Mouse (Mus musculus): Measurements from ENCODE around the gene Blcap. TPM values are rescaled to one million over a fixed set of nuclear protein-coding genes. Genes with fewer than 3 reads are reported as not detected.
A peak's percentile ranks its signal among the peaks of the same experiment; 100 is the strongest.
"Not testable (repeated sequence)": the region's sequence is repeated elsewhere in the genome, so short reads cannot be mapped to it uniquely, and the experiment has no call there.

The Blcap gene
- polyA plus RNA-seq, 1 experiment from 2014 or later, result 36.5 TPM

DNA sequence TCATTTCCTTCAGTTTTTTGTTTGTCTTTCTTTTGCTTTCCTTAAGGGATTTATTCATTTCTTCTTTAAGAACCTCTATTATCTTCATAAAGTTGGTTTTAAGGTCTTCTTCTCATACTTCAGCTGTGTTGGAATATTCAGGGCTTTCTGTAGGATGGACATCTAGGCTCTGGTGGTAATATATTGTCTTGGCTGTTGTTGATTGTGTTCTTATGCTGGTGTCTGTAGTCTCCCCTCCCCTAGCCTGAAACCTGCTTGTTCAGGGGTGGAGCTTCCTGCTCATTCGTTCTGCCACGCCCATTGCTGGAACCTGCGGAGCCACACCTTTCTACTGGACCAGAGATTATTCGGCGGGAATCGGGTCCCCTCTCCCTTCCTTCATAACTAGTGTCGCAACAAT lies 14.3 kb upstream of the Blcap start:
- H3K4me3 ChIP-seq (ENCODE audit: low read depth, low read length); H3K27ac ChIP-seq (ENCODE audit: low read depth, low read length); ATAC-seq (replicated peaks; ENCODE audit: insufficient number of reproducible peaks, low FRiP score, low TSS enrichment); H3K27me3 ChIP-seq (ENCODE audit: control insufficient read depth, insufficient read depth, low read length); H3K9ac ChIP-seq (ENCODE audit: low read depth, low read length); H3K4me1 ChIP-seq (ENCODE audit: control insufficient read depth, insufficient read depth, low read length); H3K9me3 ChIP-seq (replicated peaks; ENCODE audit: control insufficient read depth, low read length); H3K36me3 ChIP-seq (ENCODE audit: control insufficient read depth, insufficient read depth, low read length); H3K4me2 ChIP-seq: not testable (repeated sequence)
- WGBS (ENCODE audit: insufficient replicate concordance), result 24% methylated on average over 7 of the region's 7 CpGs

DNA sequence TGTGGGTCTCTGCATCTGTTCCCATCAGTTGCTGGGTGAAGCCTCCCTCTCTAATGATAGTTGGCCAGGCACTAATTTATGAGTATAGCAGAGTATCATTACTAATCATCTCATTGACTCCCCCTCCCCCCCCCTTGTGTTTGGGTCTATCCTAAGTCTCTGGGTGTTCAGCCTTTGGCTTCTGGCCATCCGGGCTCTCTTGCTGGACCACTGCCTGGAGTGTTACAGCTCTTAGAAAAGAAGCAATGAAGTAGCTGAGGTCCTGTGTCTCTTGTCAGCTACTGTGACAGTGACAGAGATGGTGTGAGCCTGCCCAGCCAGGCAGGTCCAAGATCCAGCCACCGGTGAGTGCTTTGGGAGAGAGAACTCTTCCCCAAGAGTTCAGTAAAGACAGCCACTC lies 1.7 kb upstream of the Blcap start:
- no peaks in the 10 kb centered on the region for H3K36me3 ChIP-seq (ENCODE audit: control insufficient read depth, insufficient read depth, low read length)
- H3K9ac ChIP-seq (ENCODE audit: low read depth, low read length), result no peak overlapping the region
- 58% methylated on average over 2 of the region's 2 CpGs for WGBS (ENCODE audit: insufficient replicate concordance)
- no peaks in the 10 kb centered on the region for H3K9me3 ChIP-seq (replicated peaks; ENCODE audit: control insufficient read depth, low read length)
- no peak overlapping the region for H3K27ac ChIP-seq (ENCODE audit: low read depth, low read length)
- H3K4me3 ChIP-seq (ENCODE audit: low read depth, low read length), result no peak overlapping the region
- no peak overlapping the region for H3K4me2 ChIP-seq
- no peaks in the 10 kb centered on the region for H3K4me1 ChIP-seq (ENCODE audit: control insufficient read depth, insufficient read depth, low read length)
- ATAC-seq (replicated peaks; ENCODE audit: insufficient number of reproducible peaks, low FRiP score, low TSS enrichment), result no peak
- H3K27me3 ChIP-seq (ENCODE audit: control insufficient read depth, insufficient read depth, low read length), result no peaks in the 10 kb centered on the region

DNA sequence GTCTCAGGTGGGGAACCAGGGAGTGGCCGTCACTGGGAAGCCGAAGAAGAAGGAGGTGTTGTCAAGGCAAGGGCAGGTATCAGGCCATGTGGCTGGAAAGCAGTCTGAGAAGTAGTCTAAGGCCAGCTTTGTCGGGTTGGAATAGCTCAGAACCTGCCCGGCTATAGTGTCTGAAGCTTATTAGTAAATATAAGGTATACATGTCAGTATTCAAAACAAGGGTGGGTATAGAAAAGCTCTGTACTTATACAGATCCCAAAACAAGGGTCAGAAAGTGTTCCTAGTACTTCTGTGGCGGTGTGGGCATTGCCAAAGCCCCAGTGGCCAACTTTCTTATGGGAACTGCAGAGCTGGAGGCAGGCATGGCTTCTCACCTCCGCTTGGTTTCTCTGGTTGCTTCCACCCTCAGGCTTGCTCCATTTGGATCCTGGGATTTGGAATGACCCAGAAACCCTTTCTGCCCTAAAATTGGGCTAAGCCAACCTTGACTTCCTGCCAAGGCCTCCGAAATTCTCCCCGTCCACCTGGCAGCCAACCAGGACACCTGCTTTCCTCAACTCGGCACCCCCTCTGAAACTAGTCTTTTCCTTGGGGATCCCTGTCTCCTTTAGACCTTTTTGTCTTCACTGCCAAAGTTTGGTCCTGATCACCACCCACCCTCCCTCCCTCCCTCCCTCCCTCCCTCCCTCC lies 1.1 kb downstream of the Blcap start:
- 70% methylated on average over 9 of the region's 9 CpGs for WGBS (ENCODE audit: insufficient replicate concordance)
- no peak overlapping the region for H3K27ac ChIP-seq (ENCODE audit: low read depth, low read length)

DNA sequence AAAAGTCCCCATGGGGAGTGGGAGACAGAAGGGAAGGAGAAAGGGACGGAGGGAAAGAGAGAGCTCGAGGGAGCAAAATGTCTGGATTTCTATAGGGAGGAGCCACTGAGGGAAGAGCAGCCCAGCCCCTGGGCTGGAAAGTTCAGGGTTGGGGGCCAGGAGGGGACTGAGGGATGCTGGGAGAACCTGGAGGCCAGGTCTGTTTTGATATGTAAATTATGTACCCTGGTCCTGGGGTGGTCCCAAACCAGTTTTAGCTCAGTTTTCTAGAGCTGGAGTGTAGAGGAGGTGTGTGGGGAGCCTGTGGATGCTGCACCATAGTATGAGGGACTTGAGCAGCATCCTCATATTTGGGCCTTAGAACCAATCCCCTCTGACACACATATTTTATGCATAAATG lies 2.2 kb downstream of the Blcap start:
- no peak overlapping the region for H3K4me3 ChIP-seq (ENCODE audit: low read depth, low read length)
- no peak overlapping the region for H3K9ac ChIP-seq (ENCODE audit: low read depth, low read length)
- no peaks in the 10 kb centered on the region for H3K9me3 ChIP-seq (replicated peaks; ENCODE audit: control insufficient read depth, low read length)
- no peak overlapping the region for H3K27ac ChIP-seq (ENCODE audit: low read depth, low read length)
- H3K4me1 ChIP-seq (ENCODE audit: control insufficient read depth, insufficient read depth, low read length), result peaks cover 10% of the 10 kb centered on the region; the same call in 1 of the 2 replicates
- no peak for ATAC-seq (replicated peaks; ENCODE audit: insufficient number of reproducible peaks, low FRiP score, low TSS enrichment)
- 20% methylated on average over 2 of the region's 2 CpGs for WGBS (ENCODE audit: insufficient replicate concordance)
- no peaks in the 10 kb centered on the region for H3K36me3 ChIP-seq (ENCODE audit: control insufficient read depth, insufficient read depth, low read length)
- no peak overlapping the region for H3K4me2 ChIP-seq
- no peaks in the 10 kb centered on the region for H3K27me3 ChIP-seq (ENCODE audit: control insufficient read depth, insufficient read depth, low read length)

More for the DNA sequence above, 1.1 kb downstream of the Blcap start:
- Histone ChIP-seq H3K27me3 (ENCODE audit: control insufficient read depth, insufficient read depth, low read length) (no peaks in the 10 kb centered on the region), H3K4me3 (ENCODE audit: low read depth, low read length) (no peak overlapping the region), H3K9me3 (replicated peaks; ENCODE audit: control insufficient read depth, low read length) (no peaks in the 10 kb centered on the region), H3K4me1 (ENCODE audit: control insufficient read depth, insufficient read depth, low read length) (peaks cover 6% of the 10 kb centered on the region; the same call in 1 of the 2 replicates), H3K36me3 (ENCODE audit: control insufficient read depth, insufficient read depth, low read length) (no peaks in the 10 kb centered on the region), H3K4me2 (no peak overlapping the region), H3K9ac (ENCODE audit: low read depth, low read length) (no peak overlapping the region)
- no peak for ATAC-seq (replicated peaks; ENCODE audit: insufficient number of reproducible peaks, low FRiP score, low TSS enrichment)

DNA sequence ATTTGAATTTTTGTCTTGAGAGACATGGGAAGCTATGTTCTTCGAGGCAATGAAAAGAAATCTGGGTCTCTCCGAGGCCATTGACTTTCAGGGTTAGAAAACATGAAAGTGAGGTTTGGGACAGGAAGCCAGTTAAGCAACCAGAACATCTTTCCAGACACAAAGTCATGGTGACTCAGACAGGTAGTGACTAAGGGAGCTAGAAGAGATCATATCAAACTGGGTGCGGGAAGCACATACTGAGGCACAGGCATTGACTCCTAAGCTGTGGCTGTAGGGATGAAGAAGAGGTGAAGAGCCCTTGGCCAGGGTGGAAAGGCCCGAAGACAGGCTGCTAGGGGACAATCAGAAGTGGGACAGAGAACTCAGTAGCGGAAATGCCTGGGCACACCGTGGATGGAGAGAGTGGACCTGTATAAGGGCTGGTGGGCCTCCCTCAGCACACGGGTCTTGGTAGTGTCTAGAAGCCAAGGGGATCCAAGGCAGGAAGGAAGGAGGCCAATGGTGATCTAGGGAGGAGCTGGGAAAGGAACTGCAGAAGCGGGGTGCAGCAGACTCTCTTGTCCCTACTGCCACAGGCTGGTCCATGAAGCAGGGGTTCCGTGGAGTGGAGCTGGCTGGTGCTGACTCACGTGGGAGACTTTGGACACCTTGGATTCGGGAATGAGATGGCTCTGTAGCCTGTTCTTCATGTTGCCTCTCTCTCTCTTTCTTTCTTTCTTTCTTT lies 3.7 kb downstream of the Blcap start:
- ATAC-seq (replicated peaks; ENCODE audit: insufficient number of reproducible peaks, low FRiP score, low TSS enrichment), result no peak
- peaks cover 1% of the 10 kb centered on the region; the same call in 1 of the 2 replicates for H3K36me3 ChIP-seq (ENCODE audit: control insufficient read depth, insufficient read depth, low read length)
- H3K4me3 ChIP-seq (ENCODE audit: low read depth, low read length), result no peak overlapping the region; the same call in 1 of the 2 replicates
- H3K9ac ChIP-seq (ENCODE audit: low read depth, low read length), result no peak overlapping the region; the same call in 1 of the 2 replicates
- no peak overlapping the region for H3K27ac ChIP-seq (ENCODE audit: low read depth, low read length)
- peak overlapping the region; percentile 76 for H3K4me2 ChIP-seq
- no peaks in the 10 kb centered on the region for H3K9me3 ChIP-seq (replicated peaks; ENCODE audit: control insufficient read depth, low read length)
- no peaks in the 10 kb centered on the region for H3K27me3 ChIP-seq (ENCODE audit: control insufficient read depth, insufficient read depth, low read length)
- WGBS (ENCODE audit: insufficient replicate concordance), result 81% methylated on average over 11 of the region's 11 CpGs
- peaks cover 10% of the 10 kb centered on the region; the same call in 1 of the 2 replicates for H3K4me1 ChIP-seq (ENCODE audit: control insufficient read depth, insufficient read depth, low read length)

DNA sequence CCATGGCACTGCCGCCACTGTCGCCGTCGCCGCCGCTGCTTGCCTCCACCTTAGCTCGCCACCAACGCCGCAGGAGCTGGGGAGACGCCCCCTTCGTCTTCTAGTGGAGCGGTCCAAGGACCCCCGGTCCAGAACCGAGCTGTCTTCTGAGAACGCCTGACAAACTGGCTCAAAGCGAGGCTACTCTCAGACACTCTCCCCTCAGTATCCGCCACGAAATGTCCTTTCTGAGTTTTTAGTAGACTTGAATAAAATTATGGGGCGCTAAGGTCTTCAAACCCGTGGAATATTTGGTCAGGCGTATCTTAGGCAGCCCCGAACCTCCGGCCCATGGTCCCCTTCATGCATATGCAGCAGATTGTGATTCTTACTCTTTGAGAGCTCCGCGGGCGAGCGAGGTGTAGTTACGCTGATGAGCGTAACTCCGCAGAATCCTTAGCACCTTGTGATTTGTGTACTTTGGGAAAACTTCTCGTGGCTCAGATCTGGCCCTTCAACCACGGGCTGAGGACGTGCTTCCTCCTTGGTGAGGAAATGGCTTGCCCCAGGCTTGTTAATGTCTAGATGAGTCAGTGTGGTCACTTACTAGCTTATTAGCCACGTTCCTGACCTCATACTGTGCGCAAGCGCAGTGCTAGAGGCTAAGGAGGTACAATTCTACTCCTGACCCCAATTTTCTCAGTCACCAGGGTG lies 4.7 kb downstream of the Blcap start:
- H3K27ac ChIP-seq (ENCODE audit: low read depth, low read length), result peak overlapping the region; percentile 87
- peaks cover 5% of the 10 kb centered on the region for H3K9me3 ChIP-seq (replicated peaks; ENCODE audit: control insufficient read depth, low read length)
- peaks cover 11% of the 10 kb centered on the region; the same call in 1 of the 2 replicates for H3K4me1 ChIP-seq (ENCODE audit: control insufficient read depth, insufficient read depth, low read length)
- H3K9ac ChIP-seq (ENCODE audit: low read depth, low read length), result peak overlapping the region; percentile 96
- H3K36me3 ChIP-seq (ENCODE audit: control insufficient read depth, insufficient read depth, low read length), result peaks cover 8% of the 10 kb centered on the region
- WGBS (ENCODE audit: insufficient replicate concordance), result under 1% methylated on average over 36 of the region's 36 CpGs
- peak overlapping the region; percentile 99 for H3K4me3 ChIP-seq (ENCODE audit: low read depth, low read length)
- peak overlapping the region; percentile 76 for H3K4me2 ChIP-seq
- peak; percentile 80 for ATAC-seq (replicated peaks; ENCODE audit: insufficient number of reproducible peaks, low FRiP score, low TSS enrichment)
- H3K27me3 ChIP-seq (ENCODE audit: control insufficient read depth, insufficient read depth, low read length), result no peaks in the 10 kb centered on the region

DNA sequence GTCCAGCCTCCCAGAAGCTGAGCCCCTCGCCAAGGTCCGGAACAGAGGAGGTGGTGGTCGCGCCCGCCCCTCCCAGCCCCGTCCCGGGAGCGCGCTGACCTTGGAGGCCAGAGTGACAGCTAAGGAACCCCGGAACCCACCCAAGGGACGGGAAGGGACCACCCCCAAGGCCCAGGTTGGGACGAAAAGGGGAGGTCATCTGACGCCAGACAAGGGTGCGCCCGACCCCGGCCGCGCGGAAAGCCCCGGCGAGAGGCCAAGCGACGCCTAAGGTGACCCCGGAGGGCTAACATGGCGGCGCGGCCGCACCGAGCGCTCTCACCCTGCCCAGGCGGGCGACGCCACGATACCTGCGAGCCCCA lies 5.2 kb downstream of the Blcap start:
- ATAC-seq (replicated peaks; ENCODE audit: insufficient number of reproducible peaks, low FRiP score, low TSS enrichment), result peak; percentile 56
- WGBS (ENCODE audit: insufficient replicate concordance), result under 1% methylated on average over 34 of the region's 35 CpGs
- H3K9me3 ChIP-seq (replicated peaks; ENCODE audit: control insufficient read depth, low read length), result peaks cover 8% of the 10 kb centered on the region
- H3K9ac ChIP-seq (ENCODE audit: low read depth, low read length), result peak overlapping the region; percentile 96
- H3K27ac ChIP-seq (ENCODE audit: low read depth, low read length), result peak overlapping the region; percentile 87
- peaks cover 14% of the 10 kb centered on the region for H3K36me3 ChIP-seq (ENCODE audit: control insufficient read depth, insufficient read depth, low read length)
- peak overlapping the region; percentile 99 for H3K4me3 ChIP-seq (ENCODE audit: low read depth, low read length)
- no peaks in the 10 kb centered on the region for H3K27me3 ChIP-seq (ENCODE audit: control insufficient read depth, insufficient read depth, low read length)
- H3K4me1 ChIP-seq (ENCODE audit: control insufficient read depth, insufficient read depth, low read length), result peaks cover 13% of the 10 kb centered on the region; the same call in 1 of the 2 replicates
- peak overlapping the region; percentile 76 for H3K4me2 ChIP-seq

DNA sequence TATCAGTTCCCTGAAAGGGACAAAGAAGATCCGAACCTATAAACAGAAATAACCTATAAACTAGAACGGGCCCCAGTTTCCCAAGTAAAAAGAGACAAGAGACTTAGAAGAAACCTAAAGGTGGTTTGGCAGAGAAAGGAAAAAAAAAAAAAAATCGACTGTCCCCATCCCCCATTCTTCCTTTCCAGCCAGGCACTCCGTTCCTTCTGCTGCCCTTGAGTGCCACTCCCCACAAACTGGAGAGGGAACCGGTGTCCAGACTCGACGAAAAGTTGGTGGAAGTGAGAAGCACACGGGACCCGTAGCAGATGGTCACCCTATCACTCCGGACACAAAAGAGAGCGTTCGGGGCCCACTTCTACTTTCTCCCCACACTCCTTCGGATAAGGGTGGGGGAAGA lies 5.6 kb downstream of the Blcap start:
- peaks cover 13% of the 10 kb centered on the region; the same call in 1 of the 2 replicates for H3K4me1 ChIP-seq (ENCODE audit: control insufficient read depth, insufficient read depth, low read length)

More for the DNA sequence above, 5.6 kb downstream of the Blcap start:
- peak overlapping the region; percentile 99 for H3K4me3 ChIP-seq (ENCODE audit: low read depth, low read length)
- H3K36me3 ChIP-seq (ENCODE audit: control insufficient read depth, insufficient read depth, low read length), result peaks cover 14% of the 10 kb centered on the region
- no peaks in the 10 kb centered on the region for H3K27me3 ChIP-seq (ENCODE audit: control insufficient read depth, insufficient read depth, low read length)
- peaks cover 8% of the 10 kb centered on the region for H3K9me3 ChIP-seq (replicated peaks; ENCODE audit: control insufficient read depth, low read length)
- peak overlapping the region; percentile 76 for H3K4me2 ChIP-seq
- WGBS (ENCODE audit: insufficient replicate concordance), result 5% methylated on average over 13 of the region's 13 CpGs
- peak overlapping the region; percentile 96 for H3K9ac ChIP-seq (ENCODE audit: low read depth, low read length)
- peak overlapping the region; percentile 87 for H3K27ac ChIP-seq (ENCODE audit: low read depth, low read length)
- no peak for ATAC-seq (replicated peaks; ENCODE audit: insufficient number of reproducible peaks, low FRiP score, low TSS enrichment)
